Mouse (Mus musculus): ENCODE measurements around the gene Tom1l2.
A peak's percentile ranks its signal among the peaks of the same experiment; 100 is the strongest.

Tom1l2 gene

GRCm38 (mm10) chr11:60352559-60353411, at the start of gene Tom1l2, which contains the start of gene Drc3:
Gene Tom1l2 (minus strand): TSS chr11:60352905.
Gene Drc3 (plus strand): TSS chr11:60353329.
- DNase-seq (ENCODE audit: low read depth, low spot score) = peak; percentile 100

- DNase-seq (ENCODE audit: low read depth, low spot score) = no peak
Measured at GRCm38 (mm10) chr11:60397172-60397571, 44.5 kb upstream of the Tom1l2 start.

GRCm38 (mm10) chr11:60396546-60396945, 43.8 kb upstream of the Tom1l2 start:
- DNase-seq (ENCODE audit: low read depth, low spot score) = no peak

DNA sequence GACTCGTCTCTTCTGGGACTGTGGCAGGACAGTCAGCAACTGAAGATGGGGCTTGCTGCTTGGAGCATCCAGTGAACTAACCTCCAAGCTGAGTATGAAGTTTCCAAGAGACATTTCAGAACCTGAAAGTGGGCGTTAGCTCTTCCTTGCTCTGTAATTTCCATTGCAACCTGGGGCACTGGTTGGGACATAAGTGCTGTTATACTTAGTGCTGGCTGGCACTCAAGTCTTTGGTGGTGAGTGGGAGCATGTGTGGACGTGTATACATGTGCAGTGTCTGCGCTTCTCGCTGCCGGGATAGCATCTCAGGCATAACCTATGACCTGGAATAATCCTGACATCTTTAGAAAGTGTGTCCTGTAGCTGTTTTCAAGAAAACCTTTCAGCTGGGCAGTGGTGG, 38.6 kb upstream of the Tom1l2 start:
- no peak for DNase-seq (ENCODE audit: low read depth, low spot score)

GRCm38 (mm10) chr11:60387944-60388343, 35.2 kb upstream of the Tom1l2 start:
- DNase-seq (ENCODE audit: low read depth, low spot score) = no peak

DNA sequence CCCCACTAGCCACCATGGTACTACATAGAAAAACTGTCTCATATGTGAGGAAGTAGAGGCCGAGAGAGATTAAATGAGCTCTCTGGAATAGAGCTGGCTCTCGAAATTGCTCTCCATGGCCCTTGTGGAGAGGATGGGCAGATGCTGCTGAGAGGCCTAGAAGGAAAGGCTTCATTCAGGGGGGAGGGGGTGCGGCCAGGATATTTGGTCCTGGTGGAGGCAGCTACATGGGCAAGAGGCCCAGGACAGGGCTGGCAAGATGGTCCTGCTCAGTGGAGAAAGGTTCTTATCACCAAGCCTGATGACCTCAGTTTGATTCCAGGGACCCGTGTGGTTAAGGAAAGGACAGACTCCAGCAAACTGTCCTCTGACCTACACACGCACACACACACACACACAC, 33.2 kb upstream of the Tom1l2 start:
- DNase-seq (ENCODE audit: low read depth, low spot score) = no peak

GRCm38 (mm10) chr11:60384762-60385421, 32.2 kb upstream of the Tom1l2 start:
- peak; percentile 48 for DNase-seq (ENCODE audit: low read depth, low spot score)

DNA sequence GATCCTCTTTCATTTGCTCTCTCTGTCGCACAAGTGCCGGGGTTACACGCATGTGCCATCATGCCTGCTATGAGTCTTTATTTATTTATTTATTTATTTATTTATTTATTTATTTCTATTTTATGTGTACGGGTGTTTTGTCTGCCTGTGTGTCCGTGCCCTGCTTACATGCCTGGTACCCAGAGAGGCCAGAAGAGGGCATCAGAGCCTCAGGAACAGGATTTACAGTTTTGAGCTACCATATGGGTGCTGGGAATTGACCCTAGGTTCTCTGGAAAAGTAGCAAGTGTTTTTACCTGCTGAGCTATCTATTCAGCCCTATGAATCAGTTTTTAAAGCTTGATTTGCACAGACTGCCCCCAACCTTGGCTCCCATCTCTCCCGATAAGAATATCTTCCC, 30.8 kb upstream of the Tom1l2 start:
- peak; percentile 56 for DNase-seq (ENCODE audit: low read depth, low spot score)

GRCm38 (mm10) chr11:60374481-60374880, 21.8 kb upstream of the Tom1l2 start:
- DNase-seq (ENCODE audit: low read depth, low spot score) = no peak

DNA sequence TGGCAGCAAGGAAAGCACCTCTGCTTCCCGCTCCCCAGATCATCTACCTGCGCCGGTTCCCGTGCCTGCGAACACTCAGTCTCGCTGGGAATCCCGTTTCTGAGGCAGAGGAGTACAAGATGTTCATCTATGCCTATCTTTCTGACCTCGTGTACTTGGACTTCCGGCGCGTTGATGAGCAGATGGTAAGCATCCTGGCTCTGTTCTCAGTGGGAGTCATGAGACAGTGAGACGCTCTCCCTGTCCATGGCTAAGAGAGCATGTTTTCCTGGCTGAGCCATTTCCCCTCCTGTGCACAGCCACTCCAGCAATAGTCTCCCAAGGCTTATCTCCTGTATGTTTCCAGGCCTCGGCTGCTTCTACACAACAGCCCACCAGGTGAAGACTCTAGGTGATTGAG, 17.7 kb upstream of the Tom1l2 start:
- no peak for DNase-seq (ENCODE audit: low read depth, low spot score)

DNA sequence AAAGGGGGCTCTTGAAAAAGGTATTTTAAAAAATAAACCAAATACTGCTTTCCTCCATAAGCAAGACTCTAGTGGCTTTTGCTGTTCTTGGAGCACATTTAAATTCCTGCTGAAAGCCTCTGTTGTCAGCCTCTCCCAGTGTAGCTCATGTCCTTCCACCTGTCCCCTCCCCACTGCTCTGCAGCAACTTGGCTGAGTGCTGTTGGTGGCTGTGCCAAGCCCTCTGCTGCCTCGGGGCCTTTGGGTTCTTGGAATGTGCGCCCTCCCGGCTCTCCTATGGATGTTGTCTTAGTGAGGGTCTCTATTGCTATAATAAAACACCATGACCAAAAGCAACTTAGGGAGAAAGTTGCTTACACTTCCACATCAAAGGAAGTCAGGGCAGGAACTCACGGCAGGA, 16.7 kb upstream of the Tom1l2 start:
- no peak for DNase-seq (ENCODE audit: low read depth, low spot score)

- DNase-seq (ENCODE audit: low read depth, low spot score) = no peak
Measured at GRCm38 (mm10) chr11:60368909-60369308, 16.2 kb upstream of the Tom1l2 start.

DNA sequence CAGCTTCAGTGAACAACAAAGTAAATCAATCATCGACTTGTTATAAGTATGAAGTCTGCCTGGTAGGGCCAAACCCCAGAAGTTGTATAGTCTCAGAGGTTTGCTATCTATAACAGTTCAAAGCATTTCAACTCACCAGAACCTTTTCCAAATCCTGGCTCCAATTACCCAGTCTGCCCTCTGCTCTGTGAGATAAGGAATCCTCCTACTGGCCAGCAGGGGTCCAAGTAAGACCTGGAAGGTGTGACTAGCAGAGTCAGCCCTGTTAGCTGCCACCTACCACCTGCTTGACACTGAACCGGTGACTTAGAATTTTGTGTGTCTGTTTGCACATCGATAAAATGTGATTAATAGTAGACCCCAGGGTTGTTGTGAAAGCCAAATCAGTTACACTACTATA, 14.6 kb upstream of the Tom1l2 start:
- peak; percentile 69 for DNase-seq (ENCODE audit: low read depth, low spot score)

GRCm38 (mm10) chr11:60366239-60367019, 13.7 kb upstream of the Tom1l2 start:
- DNase-seq (ENCODE audit: low read depth, low spot score) = peak; percentile 76

DNA sequence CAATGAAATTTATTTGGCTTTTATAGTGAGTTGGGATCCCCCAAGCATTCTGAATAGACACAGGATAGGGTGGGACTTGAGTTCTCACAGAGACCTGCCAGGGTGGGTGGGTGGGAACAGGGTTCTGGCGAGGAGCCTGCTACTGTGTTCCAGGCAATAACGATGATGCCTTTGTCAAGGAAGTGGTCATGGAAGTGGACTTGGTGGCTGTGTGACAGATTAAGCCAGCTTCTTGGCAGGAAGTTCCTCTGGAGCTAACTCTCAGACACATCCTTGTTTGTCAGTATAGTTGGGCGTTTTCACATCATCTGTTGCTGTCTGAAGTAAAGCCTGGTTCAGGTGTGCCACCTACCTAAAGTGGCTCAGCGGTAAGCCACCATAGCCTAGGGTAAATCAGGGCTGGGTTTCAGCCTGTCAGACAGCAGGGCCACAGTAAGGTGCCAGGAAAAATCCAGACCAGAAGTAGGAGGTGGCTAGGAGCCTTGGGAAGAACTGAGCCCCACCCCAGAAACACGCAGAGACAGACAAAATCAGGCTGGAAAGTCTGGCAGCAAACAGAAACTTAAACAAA, 8.0 kb upstream of the Tom1l2 start:
- DNase-seq (ENCODE audit: low read depth, low spot score) = no peak

DNA sequence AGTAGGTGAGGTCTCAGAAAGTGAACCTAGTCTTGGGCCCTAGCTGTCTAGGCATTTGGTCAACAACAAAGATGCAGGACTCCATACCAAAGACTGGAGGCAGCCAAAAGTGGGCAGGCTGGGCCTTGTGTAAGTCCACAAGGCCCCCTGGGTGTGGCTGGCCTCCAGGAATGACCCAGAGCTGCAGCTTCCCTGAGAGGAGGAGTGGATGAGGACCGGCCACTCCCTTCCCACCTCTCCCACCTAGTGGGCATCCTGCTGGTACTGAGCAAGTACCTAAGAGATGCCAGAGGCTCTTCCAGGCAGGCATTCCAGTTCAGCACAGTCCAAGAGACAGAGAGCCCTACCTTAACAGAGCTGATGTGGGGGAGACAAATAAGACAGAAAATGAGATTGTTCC, 7.2 kb upstream of the Tom1l2 start:
- no peak for DNase-seq (ENCODE audit: low read depth, low spot score)

- peak; percentile 25 for DNase-seq (ENCODE audit: low read depth, low spot score)
Measured at GRCm38 (mm10) chr11:60359138-60359537, 6.4 kb upstream of the Tom1l2 start.

GRCm38 (mm10) chr11:60358548-60358947, 5.8 kb upstream of the Tom1l2 start:
- no peak for DNase-seq (ENCODE audit: low read depth, low spot score)

GRCm38 (mm10) chr11:60357116-60357515, 4.4 kb upstream of the Tom1l2 start:
- DNase-seq (ENCODE audit: low read depth, low spot score) = no peak

DNA sequence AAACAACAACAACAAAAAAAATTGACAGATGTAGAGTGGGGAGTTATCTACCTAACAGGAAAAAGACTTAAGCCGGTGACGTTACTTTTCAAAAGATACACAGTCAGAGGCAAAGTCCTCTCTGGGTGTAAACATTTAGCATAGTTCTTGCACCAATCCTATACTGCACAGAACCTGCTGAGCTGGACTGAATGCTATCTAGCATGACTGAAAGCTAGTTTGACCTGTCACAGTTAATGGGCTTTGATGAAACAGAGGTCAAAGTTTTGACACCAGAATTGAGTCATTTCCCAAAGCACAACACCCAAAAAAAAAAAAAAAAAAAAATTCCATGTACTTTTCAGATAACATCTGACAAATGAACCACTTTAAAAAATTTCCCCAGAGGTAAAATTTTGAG, 3.2 kb upstream of the Tom1l2 start:
- no peak for DNase-seq (ENCODE audit: low read depth, low spot score)

GRCm38 (mm10) chr11:60351925-60352371, 757 bp downstream of the Tom1l2 start:
- DNase-seq (ENCODE audit: low read depth, low spot score) = no peak

DNA sequence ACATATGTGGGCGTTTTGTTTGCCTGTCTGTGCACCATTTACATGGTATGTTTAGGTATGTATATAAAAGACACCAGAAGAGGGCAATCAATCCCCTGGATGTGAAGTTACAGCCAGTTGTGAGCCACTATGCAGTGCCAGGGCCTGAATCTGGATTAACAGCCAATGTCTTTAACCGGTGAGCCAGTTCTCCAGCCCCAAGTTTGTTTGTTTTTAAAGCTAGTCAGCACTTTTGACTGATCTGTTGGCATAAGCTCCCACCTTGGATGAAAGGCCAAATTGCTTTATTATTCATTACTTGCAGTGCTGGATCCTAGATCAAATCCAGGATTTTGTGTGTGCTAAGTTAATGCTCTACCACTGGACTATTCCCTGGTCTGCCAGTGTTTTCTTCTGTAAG, 1.3 kb downstream of the Tom1l2 start:
- DNase-seq (ENCODE audit: low read depth, low spot score) = no peak
